Mouse (Mus musculus) MEL (cell line): ENCODE measurements at regions not wholly inside any gene's neighbourhood (a gene's known extent, or its start where the extent isn't known, plus 50 kb on each side); places are given as distances from the start of the nearest gene placed in this dataset.

Source experiments
- DNase-seq: peaks from one replicate; pipeline ENCODE4 v3.0.0; 2011; ENCODE audit warnings: low read depth, low spot score
- H3K27ac ChIP-seq: 2 replicates; pipeline ENCODE4 v1.5.1; 2012; ENCODE audit warnings: low read depth, mild to moderate bottlenecking, control low read depth, low read length, moderate library complexity; ENCODE audit not compliant: control insufficient read depth
- H3K27me3 ChIP-seq, 2 experiments: fragments of 150-350 bp in 1 of 2; sonication (generic) in 1 of 2; 2 replicates each; pipeline ENCODE4 v1.6.1; 2012; ENCODE audit warnings: low read length in 2 of 2, mild to moderate bottlenecking in 2 of 2, improper control_type of control experiment in 1 of 2, moderate library complexity in 1 of 2; ENCODE audit not compliant: insufficient read depth in 2 of 2, control insufficient read depth in 1 of 2
- H3K36me3 ChIP-seq, 2 experiments: 2 replicates each; pipeline ENCODE4 v1.6.1; 2012 to 2014; ENCODE audit warnings: low read length in 2 of 2, improper control_type of control experiment in 1 of 2, inconsistent platforms in 1 of 2, mild to moderate bottlenecking in 1 of 2; ENCODE audit not compliant: insufficient read depth in 2 of 2, control insufficient read depth in 1 of 2
- H3K4me1 ChIP-seq, 2 experiments: fragments of 150-350 bp in 1 of 2; sonication (generic) in 1 of 2; 2 replicates each; pipeline ENCODE4 v1.6.1; 2012; ENCODE audit warnings: low read length in 2 of 2, improper control_type of control experiment in 1 of 2, mild to moderate bottlenecking in 1 of 2; ENCODE audit not compliant: insufficient read depth in 2 of 2, control insufficient read depth in 1 of 2
- H3K4me3 ChIP-seq, 2 experiments: fragments of 150-350 bp in 1 of 2; sonication (generic) in 1 of 2; 2 replicates each; pipeline ENCODE4 v1.5.1; 2012; ENCODE audit warnings: low read depth in 2 of 2, low read length in 2 of 2, mild to moderate bottlenecking in 2 of 2, moderate library complexity in 2 of 2, control low read depth in 1 of 2, improper control_type of control experiment in 1 of 2; ENCODE audit not compliant: control insufficient read depth in 1 of 2, insufficient read depth in 1 of 2
- H3K79me2 ChIP-seq: 2 replicates; pipeline ENCODE4 v1.6.1; 2012; ENCODE audit warnings: mild to moderate bottlenecking, low read length, moderate library complexity; ENCODE audit not compliant: control insufficient read depth, poor library complexity, insufficient read depth
- H3K9ac ChIP-seq: 2 replicates; pipeline ENCODE4 v1.6.1; 2012; ENCODE audit warnings: low read depth, mild to moderate bottlenecking, control low read depth, low read length, moderate library complexity; ENCODE audit not compliant: control insufficient read depth, poor library complexity, severe bottlenecking
- H3K9me3 ChIP-seq: fragments of 150-350 bp; sonication (generic); replicated peaks from 2 replicates; pipeline ENCODE4 v1.6.1; 2012; ENCODE audit warnings: mild to moderate bottlenecking, low read length, improper control_type of control experiment, moderate library complexity; ENCODE audit not compliant: insufficient read depth
- CHD2 ChIP-seq: IDR thresholded peaks from 2 replicates; pipeline ENCODE4 v1.6.1; 2011; ENCODE audit warnings: low read length, improper control_type of control experiment
- CTCF ChIP-seq, 3 experiments: IDR thresholded peaks in 2 of 3; conservative IDR thresholded peaks in 1 of 3; 2 replicates each; pipeline ENCODE4 v1.5.1; 2011 to 2012; ENCODE audit warnings: low read length in 3 of 3, low read depth in 2 of 3, mild to moderate bottlenecking in 2 of 3, improper control_type of control experiment in 1 of 3, inconsistent platforms in 1 of 3, mixed read lengths in 1 of 3, moderate library complexity in 1 of 3; ENCODE audit not compliant: control insufficient read depth in 1 of 3, insufficient read depth in 1 of 3, poor library complexity in 1 of 3, severe bottlenecking in 1 of 3
- ELF1 ChIP-seq: IDR thresholded peaks from 2 replicates; pipeline ENCODE4 v1.6.1; 2014; ENCODE audit warnings: low read depth, mild to moderate bottlenecking, inconsistent platforms, low read length, improper control_type of control experiment, moderate library complexity
- EP300 ChIP-seq, 2 experiments: IDR thresholded peaks; 2 replicates each; pipeline ENCODE4 v1.6.1; 2011; ENCODE audit warnings: improper control_type of control experiment in 2 of 2, low read length in 2 of 2, low read depth in 1 of 2, mild to moderate bottlenecking in 1 of 2
- GABPA ChIP-seq: IDR thresholded peaks from 2 replicates; pipeline ENCODE4 v1.6.1; 2012; ENCODE audit warnings: low read depth, mild to moderate bottlenecking, inconsistent platforms, low read length, improper control_type of control experiment, moderate library complexity
- GATA1 ChIP-seq: IDR thresholded peaks from 2 replicates; pipeline ENCODE4 v1.6.1; 2011; ENCODE audit warnings: low read depth, low read length, improper control_type of control experiment
- HCFC1 ChIP-seq: IDR thresholded peaks from 2 replicates; pipeline ENCODE4 v1.6.1; 2012; ENCODE audit warnings: low read depth, mild to moderate bottlenecking, inconsistent platforms, low read length, improper control_type of control experiment, moderate library complexity
- JUND ChIP-seq: IDR thresholded peaks from 2 replicates; pipeline ENCODE4 v1.6.1; 2011; ENCODE audit warnings: low read depth, mild to moderate bottlenecking, improper control_type of control experiment, low read length
- MAZ ChIP-seq: IDR thresholded peaks from 2 replicates; pipeline ENCODE4 v1.6.1; 2012; ENCODE audit warnings: low read depth, mild to moderate bottlenecking, inconsistent platforms, low read length, improper control_type of control experiment
- MEF2A ChIP-seq: IDR thresholded peaks from 2 replicates; pipeline ENCODE4 v1.6.1; 2014; ENCODE audit warnings: low read depth, mild to moderate bottlenecking, inconsistent platforms, low read length, improper control_type of control experiment; ENCODE audit not compliant: poor library complexity, insufficient replicate concordance, severe bottlenecking; ENCODE audit errors: extremely low read depth
- POLR2A ChIP-seq, 2 experiments: IDR thresholded peaks; 2 replicates each; pipeline ENCODE4 v1.6.1; 2011 to 2012; ENCODE audit warnings: low read length in 2 of 2, mild to moderate bottlenecking in 2 of 2, control low read depth in 1 of 2, improper control_type of control experiment in 1 of 2, low read depth in 1 of 2, moderate library complexity in 1 of 2; ENCODE audit not compliant: control insufficient read depth in 1 of 2, insufficient read depth in 1 of 2, poor library complexity in 1 of 2
- POLR2AphosphoS2 ChIP-seq: IDR thresholded peaks from 2 replicates; pipeline ENCODE4 v1.6.1; 2011; ENCODE audit warnings: low read length, improper control_type of control experiment
- RAD21 ChIP-seq: IDR thresholded peaks from 2 replicates; pipeline ENCODE4 v1.6.1; 2011; ENCODE audit warnings: mild to moderate bottlenecking, low read depth, low read length, improper control_type of control experiment
- SIN3A ChIP-seq: IDR thresholded peaks from 2 replicates; pipeline ENCODE4 v1.6.1; 2012; ENCODE audit warnings: low read length, improper control_type of control experiment, inconsistent platforms
- TAL1 ChIP-seq: IDR thresholded peaks from 2 replicates; pipeline ENCODE4 v1.6.1; 2012; ENCODE audit warnings: mild to moderate bottlenecking, inconsistent platforms, low read length, moderate library complexity, mixed read lengths
- TCF12 ChIP-seq: IDR thresholded peaks from 2 replicates; pipeline ENCODE4 v1.6.1; 2014; ENCODE audit warnings: low read depth, mild to moderate bottlenecking, inconsistent platforms, low read length, improper control_type of control experiment, moderate library complexity
- UBTF ChIP-seq: IDR thresholded peaks from 2 replicates; pipeline ENCODE4 v1.6.1; 2012; ENCODE audit warnings: low read depth, mild to moderate bottlenecking, inconsistent platforms, low read length, improper control_type of control experiment, moderate library complexity, borderline replicate concordance; ENCODE audit not compliant: insufficient read depth
- USF1 ChIP-seq: IDR thresholded peaks from 2 replicates; pipeline ENCODE4 v1.6.1; 2014; ENCODE audit warnings: low read depth, mild to moderate bottlenecking, inconsistent platforms, low read length, improper control_type of control experiment, moderate library complexity
- USF2 ChIP-seq, 2 experiments: IDR thresholded peaks; 2 replicates each; pipeline ENCODE4 v1.6.1; 2011 to 2012; ENCODE audit warnings: improper control_type of control experiment in 2 of 2, low read length in 2 of 2, borderline replicate concordance in 1 of 2, inconsistent platforms in 1 of 2, low read depth in 1 of 2, mild to moderate bottlenecking in 1 of 2; ENCODE audit not compliant: insufficient read depth in 1 of 2
- ZKSCAN1 ChIP-seq: IDR thresholded peaks from 2 replicates; pipeline ENCODE4 v1.6.1; 2012; ENCODE audit warnings: low read depth, mild to moderate bottlenecking, inconsistent platforms, low read length, improper control_type of control experiment, moderate library complexity
- ZNF384 ChIP-seq: IDR thresholded peaks from 2 replicates; pipeline ENCODE4 v1.6.1; 2012; ENCODE audit warnings: low read depth, mild to moderate bottlenecking, inconsistent platforms, low read length, improper control_type of control experiment

DNA sequence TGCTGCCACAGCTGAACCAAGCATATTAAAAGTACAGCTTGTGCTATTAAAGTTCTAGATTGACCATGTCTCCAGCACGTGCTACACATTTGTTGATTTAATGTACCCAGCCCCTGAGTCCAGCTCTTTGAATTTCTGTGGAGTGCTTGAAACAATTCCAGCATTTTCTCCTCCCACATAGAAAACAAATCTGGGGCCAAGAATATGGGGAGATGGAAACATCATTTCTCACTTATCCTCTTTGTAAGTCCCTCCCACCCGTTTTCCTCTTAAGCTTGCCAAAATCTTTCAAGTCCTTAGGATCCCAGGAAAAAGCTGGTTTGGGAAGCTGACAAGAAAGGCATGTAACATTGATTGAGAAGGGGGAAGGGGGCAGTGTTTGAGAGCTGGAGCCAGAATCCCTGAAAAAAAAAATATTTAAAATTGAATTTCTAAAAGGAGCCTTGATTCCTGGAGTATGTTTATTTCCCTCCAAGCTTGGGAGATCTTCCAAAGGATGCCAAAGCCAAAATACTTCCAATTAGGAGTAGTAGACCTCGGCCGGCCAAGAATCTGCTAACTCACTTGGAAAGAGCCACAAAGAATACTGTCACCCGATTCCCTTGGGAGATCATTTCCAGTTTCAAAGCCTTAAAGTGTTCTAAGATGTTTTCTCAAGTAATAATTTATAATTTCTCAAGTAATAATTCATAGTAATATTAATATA is 78.4 kb upstream of the Agr3 start:
- no peak overlapping the region for H3K9ac ChIP-seq
- H3K27me3 ChIP-seq, result peaks cover 0 to 2% of the 10 kb centered on the region in 2 experiments; a peak in 1 of 4 replicates

DNA sequence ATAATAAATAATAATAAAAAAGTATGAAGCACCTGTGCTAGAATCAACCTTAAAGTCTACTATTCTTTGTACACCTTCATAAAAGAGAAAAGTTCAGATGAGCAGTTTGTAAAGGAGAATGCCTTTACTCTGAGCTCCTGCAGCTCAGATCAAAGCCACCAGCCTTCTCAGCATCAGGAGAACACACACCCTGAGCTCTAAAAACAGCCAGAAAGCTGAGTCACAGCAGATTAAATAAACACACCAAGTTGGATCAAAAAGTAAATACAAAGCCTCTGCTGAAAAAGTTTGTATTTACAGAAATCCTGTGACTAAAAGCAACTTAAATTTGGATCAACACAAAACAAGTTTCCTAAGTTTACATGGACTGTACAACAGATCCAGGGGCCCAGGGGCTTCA is 88.5 kb upstream of the Agr3 start:
- no peak overlapping the region for H3K4me3 ChIP-seq
- TF ChIP-seq JUND (no peak), RAD21 (no peak), HCFC1 (no peak), EP300 (IDR thresholded peaks at IDR 0.05; ENCODE audit: low read depth in 1 of 2, low read length in 2 of 2) (no peak)
- no peak for DNase-seq
- no peaks in the 10 kb centered on the region for H3K36me3 ChIP-seq
- H3K79me2 ChIP-seq, result no peaks in the 10 kb centered on the region
- no peaks in the 10 kb centered on the region for H3K9me3 ChIP-seq
- no peaks in the 10 kb centered on the region for H3K4me1 ChIP-seq
- no peak overlapping the region for H3K9ac ChIP-seq
- H3K27ac ChIP-seq, result no peak overlapping the region
- H3K27me3 ChIP-seq, result no peaks in the 10 kb centered on the region

More for the DNA sequence above, 78.4 kb upstream of the Agr3 start:
- Histone ChIP-seq H3K36me3 (no peaks in the 10 kb centered on the region), H3K27ac (no peak overlapping the region), H3K79me2 (no peaks in the 10 kb centered on the region), H3K4me3 (no peak overlapping the region), H3K4me1 (no peaks in the 10 kb centered on the region), H3K9me3 (no peaks in the 10 kb centered on the region)
- TF ChIP-seq USF1 (no peak), POLR2A (IDR thresholded peaks at IDR 0.05; ENCODE audit: control insufficient read depth in 1 of 2, insufficient read depth in 1 of 2, low read depth in 1 of 2, low read length in 2 of 2, poor library complexity in 1 of 2) (no peak), TAL1 (no peak), GATA1 (no peak), TCF12 (no peak), SIN3A (no peak), CHD2 (no peak), ZKSCAN1 (no peak), UBTF (no peak), ZNF384 (no peak), EP300 (IDR thresholded peaks at IDR 0.05; ENCODE audit: low read depth in 1 of 2, low read length in 2 of 2) (no peak), MEF2A (no peak), MAZ (no peak), CTCF (IDR thresholded peaks at IDR 0.05 in 2 of 3, conservative IDR thresholded peaks at IDR 0.05 in 1 of 3; ENCODE audit: control insufficient read depth in 1 of 3, insufficient read depth in 1 of 3, low read depth in 2 of 3, low read length in 3 of 3, poor library complexity in 1 of 3, severe bottlenecking in 1 of 3) (no peak), POLR2AphosphoS2 (no peak), USF2 (IDR thresholded peaks at IDR 0.05; ENCODE audit: borderline replicate concordance in 1 of 2, insufficient read depth in 1 of 2, low read depth in 1 of 2, low read length in 2 of 2) (no peak), ELF1 (no peak), GABPA (no peak), RAD21 (no peak)
- DNase-seq, result no peak
